Mouse (Mus musculus): ENCODE data around the gene Flnb. TPM values are rescaled to one million over a fixed set of nuclear protein-coding genes. Genes with fewer than 3 reads are reported as not detected.

Flnb gene
- total and polyA plus RNA-seq, 3 experiments: 29.5 to 74.0 (median 61.6) TPM

DNA sequence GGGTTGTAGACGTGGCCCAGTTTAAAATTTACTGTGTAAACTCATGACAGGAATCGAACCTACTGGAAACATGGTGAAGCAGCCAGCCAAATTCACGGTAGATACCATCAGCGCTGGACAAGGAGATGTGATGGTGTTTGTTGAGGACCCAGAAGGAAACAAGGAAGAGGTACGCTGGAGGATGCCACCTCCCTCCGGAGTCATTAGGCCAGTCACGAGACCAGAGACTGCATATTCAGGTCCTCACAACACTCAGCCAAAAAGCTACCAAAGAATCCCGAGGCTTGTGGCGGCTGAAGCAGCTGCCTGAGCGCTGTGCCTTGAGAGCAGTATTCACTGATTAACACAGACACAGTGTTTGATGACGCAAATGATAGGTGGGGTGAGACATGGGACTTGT is 63.8 kb downstream of the Flnb start:
- Histone ChIP-seq H3K79me2 (replicated peaks; ENCODE audit: control insufficient read depth, extremely low read depth, insufficient read depth, poor library complexity, severe bottlenecking) (no peaks in the 10 kb centered on the region), H3K27ac (ENCODE audit: insufficient read depth, low read depth) (no peak overlapping the region), H3K4me1 (ENCODE audit: control insufficient read depth in 1 of 2, insufficient read depth in 2 of 2) (no peaks in the 10 kb centered on the region), H3K4me3 (replicated peaks in 1 of 3; ENCODE audit: low read depth in 2 of 3, low read length in 2 of 3, poor library complexity in 1 of 3) (no peak overlapping the region), H3K9me3 (replicated peaks; ENCODE audit: low read length) (no peaks in the 10 kb centered on the region), H3K27me3 (replicated peaks) (no peaks in the 10 kb centered on the region), H3K4me2 (ENCODE audit: insufficient read depth, low read depth, poor library complexity, severe bottlenecking) (no peak overlapping the region), H3K9ac (ENCODE audit: insufficient read depth, low read depth) (no peak overlapping the region), H3K36me3 (replicated peaks in 1 of 2; ENCODE audit: control insufficient read depth in 1 of 2, insufficient read depth in 1 of 2, low read length in 1 of 2) (peaks cover 59 to 90% of the 10 kb centered on the region in 2 experiments)
- DNase-seq (ENCODE audit: extremely low read depth): no peak
- TF ChIP-seq PAX5 (IDR thresholded peaks at IDR 0.05; ENCODE audit: low read length): no peak
- in situ Hi-C loops (cut with MboI; ENCODE audit: low pct_ligation_motif_present, low pct_unique_long_range_greater_than_20kb, low sequenced_read_pairs): no loop called here
- dilution Hi-C loops (cut with MboI; ENCODE audit: extremely low pct_ligation_motif_present, extremely low pct_unique_long_range_greater_than_20kb, low sequenced_read_pairs): no loop called here

DNA sequence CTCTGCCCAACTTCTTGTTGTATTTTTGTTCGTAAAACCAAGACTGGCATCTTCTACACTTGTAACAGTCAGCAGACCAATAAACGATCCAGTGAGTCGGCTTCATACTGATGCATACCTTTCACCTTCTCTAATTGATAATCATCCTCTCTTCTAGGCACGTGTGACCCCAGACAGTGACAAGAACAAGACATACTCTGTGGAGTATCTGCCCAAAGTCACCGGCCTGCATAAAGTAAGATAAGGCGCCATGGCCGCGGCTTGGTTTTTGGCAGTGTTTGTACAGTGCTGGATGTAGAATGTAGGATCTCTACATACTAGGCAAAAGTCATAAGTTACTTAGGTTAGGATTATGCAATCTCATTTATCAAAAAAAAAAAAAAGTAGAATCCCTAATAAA is 64.3 kb downstream of the Flnb start:
- no peak overlapping the region for H3K4me2 ChIP-seq (ENCODE audit: insufficient read depth, low read depth, poor library complexity, severe bottlenecking)
- no peaks in the 10 kb centered on the region for H3K9me3 ChIP-seq (replicated peaks; ENCODE audit: low read length)
- DNase-seq (ENCODE audit: extremely low read depth): no peak
- no peak overlapping the region for H3K4me3 ChIP-seq (replicated peaks in 1 of 3; ENCODE audit: low read depth in 2 of 3, low read length in 2 of 3, poor library complexity in 1 of 3)
- dilution Hi-C loops (cut with MboI; ENCODE audit: extremely low pct_ligation_motif_present, extremely low pct_unique_long_range_greater_than_20kb, low sequenced_read_pairs) (no loop called here), in situ Hi-C loops (cut with MboI; ENCODE audit: low pct_ligation_motif_present, low pct_unique_long_range_greater_than_20kb, low sequenced_read_pairs) (no loop called here)
- H3K79me2 ChIP-seq (replicated peaks; ENCODE audit: control insufficient read depth, extremely low read depth, insufficient read depth, poor library complexity, severe bottlenecking): no peaks in the 10 kb centered on the region
- H3K4me1 ChIP-seq (ENCODE audit: control insufficient read depth in 1 of 2, insufficient read depth in 2 of 2): no peaks in the 10 kb centered on the region
- no peak overlapping the region for H3K9ac ChIP-seq (ENCODE audit: insufficient read depth, low read depth)
- TF ChIP-seq NRF1 (IDR thresholded peaks at IDR 0.05; ENCODE audit: low read depth, low read length) (no peak), ZMIZ1 (IDR thresholded peaks at IDR 0.05; ENCODE audit: low read depth, low read length) (no peak), ZNF384 (IDR thresholded peaks at IDR 0.05; ENCODE audit: low read depth, low read length) (no peak), E2F4 (IDR thresholded peaks at IDR 0.05; ENCODE audit: insufficient replicate concordance, low read depth, low read length) (no peak), NELFE (IDR thresholded peaks at IDR 0.05; ENCODE audit: low read depth, low read length) (no peak), CTCF (conservative IDR thresholded peaks at IDR 0.05 in 1 of 2, IDR thresholded peaks at IDR 0.05 in 1 of 2; ENCODE audit: low read depth in 2 of 2, low read length in 2 of 2) (no peak), MAX (IDR thresholded peaks at IDR 0.05; ENCODE audit: low read length) (no peak), MAFK (IDR thresholded peaks at IDR 0.05; ENCODE audit: insufficient replicate concordance, low read length) (no peak), MAZ (IDR thresholded peaks at IDR 0.05; ENCODE audit: low read depth, low read length) (no peak), SIN3A (IDR thresholded peaks at IDR 0.05; ENCODE audit: low read length) (no peak)
- H3K27me3 ChIP-seq (replicated peaks): no peaks in the 10 kb centered on the region
- peaks cover 61 to 91% of the 10 kb centered on the region in 2 experiments for H3K36me3 ChIP-seq (replicated peaks in 1 of 2; ENCODE audit: control insufficient read depth in 1 of 2, insufficient read depth in 1 of 2, low read length in 1 of 2)
- H3K27ac ChIP-seq (ENCODE audit: insufficient read depth, low read depth): no peak overlapping the region

DNA sequence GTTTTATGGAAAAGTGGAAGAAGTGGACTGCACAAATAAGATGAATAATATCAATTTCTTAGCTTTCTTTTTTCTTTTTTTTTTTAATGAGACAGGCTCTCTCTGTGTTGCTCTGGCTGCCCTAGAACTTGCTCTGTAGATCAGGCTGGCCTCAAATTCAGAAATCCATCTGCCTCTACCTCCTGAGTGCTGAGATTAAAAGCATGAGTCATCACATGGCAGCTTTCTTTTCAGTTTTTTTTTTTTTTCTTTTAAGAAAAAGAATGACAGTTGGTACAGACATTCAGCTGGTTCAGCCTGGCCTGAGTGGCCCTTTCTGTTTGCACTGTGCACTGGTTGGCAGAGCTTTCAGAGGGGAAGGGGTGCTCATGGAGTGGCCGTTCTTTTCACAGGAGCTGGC is 66.4 kb downstream of the Flnb start:
- Histone ChIP-seq H3K27ac (ENCODE audit: insufficient read depth, low read depth) (no peak overlapping the region), H3K9ac (ENCODE audit: insufficient read depth, low read depth) (no peak overlapping the region), H3K4me3 (replicated peaks in 1 of 3; ENCODE audit: low read depth in 2 of 3, low read length in 2 of 3, poor library complexity in 1 of 3) (no peak overlapping the region), H3K4me1 (ENCODE audit: control insufficient read depth in 1 of 2, insufficient read depth in 2 of 2) (peaks cover 2 to 12% of the 10 kb centered on the region in 2 experiments; a peak in 3 of 4 replicates), H3K4me2 (ENCODE audit: insufficient read depth, low read depth, poor library complexity, severe bottlenecking) (no peak overlapping the region), H3K79me2 (replicated peaks; ENCODE audit: control insufficient read depth, extremely low read depth, insufficient read depth, poor library complexity, severe bottlenecking) (no peaks in the 10 kb centered on the region), H3K27me3 (replicated peaks) (no peaks in the 10 kb centered on the region), H3K36me3 (replicated peaks in 1 of 2; ENCODE audit: control insufficient read depth in 1 of 2, insufficient read depth in 1 of 2, low read length in 1 of 2) (peaks cover 58 to 93% of the 10 kb centered on the region in 2 experiments), H3K9me3 (replicated peaks; ENCODE audit: low read length) (no peaks in the 10 kb centered on the region)
- TF ChIP-seq JUN (IDR thresholded peaks at IDR 0.05; ENCODE audit: insufficient read depth, low read depth, low read length) (no peak), RCOR1 (conservative IDR thresholded peaks at IDR 0.05; ENCODE audit: low read depth, low read length) (no peak), ZNF384 (IDR thresholded peaks at IDR 0.05; ENCODE audit: low read depth, low read length) (no peak), CHD2 (IDR thresholded peaks at IDR 0.05; ENCODE audit: low read length) (no peak), EP300 (IDR thresholded peaks at IDR 0.05; ENCODE audit: low read length) (no peak), GABPA (IDR thresholded peaks at IDR 0.05; ENCODE audit: insufficient replicate concordance, low read depth, low read length) (no peak), MEF2A (IDR thresholded peaks at IDR 0.05; ENCODE audit: borderline replicate concordance, low read depth, low read length) (no peak), CTCF (conservative IDR thresholded peaks at IDR 0.05 in 1 of 2, IDR thresholded peaks at IDR 0.05 in 1 of 2; ENCODE audit: low read depth in 2 of 2, low read length in 2 of 2) (no peak), RAD21 (IDR thresholded peaks at IDR 0.05; ENCODE audit: low read depth, low read length) (no peak), POLR2AphosphoS2 (IDR thresholded peaks at IDR 0.05; ENCODE audit: low read depth, low read length) (no peak), USF2 (conservative IDR thresholded peaks at IDR 0.05; ENCODE audit: low read depth, low read length) (no peak), MAZ (IDR thresholded peaks at IDR 0.05; ENCODE audit: low read depth, low read length) (no peak), HCFC1 (IDR thresholded peaks at IDR 0.05; ENCODE audit: low read depth, low read length) (no peak), MYC (IDR thresholded peaks at IDR 0.05; ENCODE audit: low read depth, low read length) (no peak), NELFE (IDR thresholded peaks at IDR 0.05; ENCODE audit: low read depth, low read length) (no peak), ZMIZ1 (IDR thresholded peaks at IDR 0.05; ENCODE audit: low read depth, low read length) (no peak), CHD1 (IDR thresholded peaks at IDR 0.05; ENCODE audit: low read depth, low read length) (no peak), IRF4 (IDR thresholded peaks at IDR 0.05; ENCODE audit: low read depth, low read length) (no peak)
- DNase-seq (ENCODE audit: extremely low read depth): no peak
- in situ Hi-C loops (cut with MboI; ENCODE audit: low pct_ligation_motif_present, low pct_unique_long_range_greater_than_20kb, low sequenced_read_pairs) (no loop called here), dilution Hi-C loops (cut with MboI; ENCODE audit: extremely low pct_ligation_motif_present, extremely low pct_unique_long_range_greater_than_20kb, low sequenced_read_pairs) (no loop called here)
